Comparison of ENCODE assay signal across 10 mouse cellular contexts in the genomic region with DNA sequence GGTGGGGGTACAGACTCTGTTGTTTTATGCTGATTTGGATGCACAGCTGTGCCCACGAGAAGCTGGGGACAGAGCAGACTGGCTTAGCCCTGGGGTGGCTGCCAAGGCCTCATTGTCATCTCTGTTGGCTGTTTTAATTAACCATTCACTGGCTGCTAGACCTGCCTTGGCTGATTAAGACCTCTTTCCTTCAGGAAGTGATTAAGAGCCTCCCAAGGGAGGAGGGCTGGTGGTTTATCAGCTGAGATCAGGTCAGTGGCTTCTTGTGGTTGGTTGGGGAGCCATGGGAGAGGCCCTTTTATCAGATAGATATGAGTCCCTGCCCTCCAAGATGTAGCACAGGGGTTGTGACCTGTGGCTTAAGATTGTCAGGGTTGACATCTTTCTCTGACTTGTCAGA. TPM values are rescaled to one million over a fixed set of nuclear protein-coding genes. Genes with fewer than 3 reads are reported as not detected.
DNase-seq lines count a peak whose midpoint lies in the region; ATAC-seq lines count a peak whose summit lies in the region.
"Had no signal": no experiment of that assay in that cellular context is flagged by ENCODE, and none has a peak within 500 bp of the region (broad histone marks: within the 10 kb centered on the region; RNA-seq: fewer than 3 reads in every experiment).

No protein-coding gene starts in this region.

- H3K36me3 ChIP-seq in hindbrain, embryonic 16.5 days (ENCODE audit: control insufficient read depth, insufficient read depth, low read length): 0 out of 2 replicates have a peak, but pooled peaks cover 2% of the 10 kb centered on the region

- peak overlapping the region; percentile 40; the same call in 1 of the 2 replicates for H3K27ac ChIP-seq in hindbrain, embryonic 16.5 days (ENCODE audit: low read depth, low read length)

- peak; percentile 8 to 19 for DNase-seq in adrenal gland, postnatal 36 days
- DNase-seq in adrenal gland, postnatal 25 days: no peak
- DNase-seq in MEL-GATA-1-ER (ENCODE audit: extremely low read depth, low read depth): peak; percentile 19
- DNase-seq in thymus, postnatal 14 days: no peak
- no peak for DNase-seq in gastrocnemius, postnatal 10 days
- DNase-seq in gastrocnemius, adult 18-20 months (ENCODE audit: low spot score): no peak
- DNase-seq: cerebellum, adult 11-12 months had no signal

- H3K9me3 ChIP-seq in hindbrain, embryonic 16.5 days (ENCODE audit: control insufficient read depth, low read length): no peaks in the 10 kb centered on the region

- peaks cover 15% of the 10 kb centered on the region for H3K4me1 ChIP-seq in hindbrain, embryonic 16.5 days (ENCODE audit: control insufficient read depth, insufficient read depth, low read depth, low read length)

- peak; percentile 73 for ATAC-seq in hindbrain, embryonic 16.5 days
- ATAC-seq in megakaryocyte-erythroid progenitor cell, adult 5-6 weeks (replicated peaks; ENCODE audit: low FRiP score, low TSS enrichment, poor library complexity, severe bottlenecking): peak; percentile 72

- no peak overlapping the region for H3K9ac ChIP-seq in hindbrain, embryonic 16.5 days (ENCODE audit: low read depth, low read length)

- no peaks in the 10 kb centered on the region for H3K27me3 ChIP-seq in hindbrain, embryonic 16.5 days (replicated peaks; ENCODE audit: control insufficient read depth, insufficient read depth, low read length)

- 7% methylated on average over 1 of the region's 1 CpGs for WGBS in hindbrain, embryonic 16.5 days

- H3K4me3 ChIP-seq in hindbrain, embryonic 16.5 days (ENCODE audit: low read length): no peak overlapping the region

- H3K4me2 ChIP-seq in hindbrain, embryonic 16.5 days (ENCODE audit: low read length): no peak overlapping the region

RNA-seq across cellular contexts. Expression of a gene that starts 46.9 kb away (rescaled TPM):
- 10 to 100 TPM; 16.7 to 20.1 TPM for total RNA-seq in adrenal gland, postnatal 36 days (2021)
- total RNA-seq in adrenal gland, postnatal 25 days (2021): 16.1 and 20.7 TPM in 2 replicates
- polyA plus RNA-seq in hindbrain, embryonic 16.5 days (2015; fragmentation: Nextera tagmentation; extraction: Ambion mirVana): 15.3 and 17.8 TPM in 2 replicates
- 7.8 and 9.3 TPM in 2 replicates for total RNA-seq in megakaryocyte-erythroid progenitor cell, adult 5-6 weeks (2014; fragmentation: Nextera tagmentation)
- total RNA-seq in megakaryocyte-erythroid progenitor cell, adult 5-6 weeks (2017): 5.4 and 6.1 TPM in 2 replicates
- total RNA-seq in gastrocnemius, postnatal 10 days (2021): 10 to 100 TPM; 12.9 to 16.0 TPM
- 10 to 100 TPM; 10.1 to 10.4 TPM for total RNA-seq in gastrocnemius, adult 18-20 months (2021)

RNA-seq across cellular contexts. Expression of a gene that starts 56.0 kb away (rescaled TPM):
- not detected for total RNA-seq in adrenal gland, postnatal 36 days (2021)
- total RNA-seq in adrenal gland, postnatal 25 days (2021): not detected in 2 replicates
- polyA plus RNA-seq in hindbrain, embryonic 16.5 days (2015; fragmentation: Nextera tagmentation; extraction: Ambion mirVana): 0.26 TPM in 1 of 2 replicates, not detected in the other
- total RNA-seq in megakaryocyte-erythroid progenitor cell, adult 5-6 weeks (2014; fragmentation: Nextera tagmentation): not detected in 2 replicates
- total RNA-seq in megakaryocyte-erythroid progenitor cell, adult 5-6 weeks (2017): not detected in 2 replicates
- under 1 TPM in 1 of 2 experiments, not detected in 1; 0.31 TPM for total RNA-seq in gastrocnemius, postnatal 10 days (2021)
- total RNA-seq in gastrocnemius, adult 18-20 months (2021): not detected
- polyA plus RNA-seq: C2C12 had no signal

Comparison
In these comparisons a context has a peak if more than half of its experiments do, and no peak if none do; other contexts are left out.
1. DNase-seq: peak in adrenal gland, postnatal 36 days (2 of 2) and MEL-GATA-1-ER (single experiment); none in adrenal gland, postnatal 25 days (single experiment), thymus, postnatal 14 days (single experiment), gastrocnemius, postnatal 10 days (single experiment) and gastrocnemius, adult 18-20 months (single experiment).